Mouse (Mus musculus) left cerebral cortex, adult 18-20 months (tissue): ENCODE measurements around the gene Ifitm10. TPM values are rescaled to one million over a fixed set of nuclear protein-coding genes. Genes with fewer than 3 reads are reported as not detected.
"Not testable (repeated sequence)": the region's sequence is repeated elsewhere in the genome, so short reads cannot be mapped to it uniquely, and the experiment has no call there.

ENCODE experiments used
- DNase-seq, 2 experiments: peaks; one replicate each; pipeline ENCODE4 v3.0.0; 2021 to 2022; ENCODE audit warnings: low spot score in 2 of 2, mixed read lengths in 1 of 2
- total RNA-seq, 2 experiments: library from RNA; stranded (reverse); gene quantifications; 2 replicates each; pipeline ENCODE4 v1.2.3; 2021

Gene Ifitm10
- total RNA-seq, 2 experiments from 2014 or later, result 35.2 to 38.2 TPM

GRCm38 (mm10) chr7:142323396-142324117 is 50.0 kb downstream of the Ifitm10 start:
- no peak for DNase-seq

- DNase-seq, result no peak
Measured at GRCm38 (mm10) chr7:142322641-142323040, 50.9 kb downstream of the Ifitm10 start.

- DNase-seq, result not testable (repeated sequence)
Measured at GRCm38 (mm10) chr7:142321637-142322306, 51.8 kb downstream of the Ifitm10 start.

GRCm38 (mm10) chr7:142320906-142321305 is 52.6 kb downstream of the Ifitm10 start:
- DNase-seq, result no peak

DNA sequence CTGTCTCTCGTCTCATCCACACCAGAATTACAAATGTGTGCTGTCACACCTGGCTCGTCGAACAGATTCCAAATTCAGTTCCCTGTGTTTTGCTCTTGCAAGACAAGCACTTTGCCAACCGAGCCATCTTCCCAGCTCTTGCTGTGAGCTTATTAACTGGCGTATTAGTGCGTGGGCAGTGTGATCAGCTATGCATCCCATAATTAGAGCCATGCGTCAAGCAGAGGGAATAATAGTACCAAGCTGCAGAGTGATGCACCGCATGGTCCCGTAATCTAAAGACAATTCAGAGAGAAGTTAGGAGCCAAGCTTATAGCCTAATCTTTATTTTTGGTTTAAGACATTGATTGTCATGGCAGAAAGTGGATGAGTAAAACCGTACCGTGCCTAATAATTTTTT is 54.4 kb downstream of the Ifitm10 start:
- no peak for DNase-seq

GRCm38 (mm10) chr7:142317216-142317615 is 56.3 kb downstream of the Ifitm10 start:
- no peak for DNase-seq

- peak; percentile 20 to 21 for DNase-seq
Measured at GRCm38 (mm10) chr7:142316558-142316957, 57.0 kb downstream of the Ifitm10 start.

GRCm38 (mm10) chr7:142314600-142315285 is 58.8 kb downstream of the Ifitm10 start:
- no peak for DNase-seq

DNA sequence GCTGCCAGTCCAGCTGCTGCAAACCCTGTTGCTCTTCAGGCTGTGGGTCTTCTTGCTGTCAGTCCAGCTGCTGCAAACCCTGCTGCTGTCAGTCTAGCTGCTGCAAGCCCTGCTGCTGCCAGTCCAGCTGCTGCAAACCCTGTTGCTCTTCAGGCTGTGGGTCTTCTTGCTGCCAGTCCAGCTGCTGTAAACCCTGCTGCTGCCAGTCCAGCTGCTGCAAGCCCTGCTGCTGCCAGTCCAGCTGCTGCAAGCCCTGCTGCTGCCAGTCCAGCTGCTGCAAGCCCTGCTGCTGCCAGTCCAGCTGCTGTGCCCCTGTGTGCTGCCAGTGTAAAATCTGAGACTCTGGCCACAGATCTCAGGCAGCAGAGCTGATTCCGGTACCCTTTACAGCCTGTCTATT is 69.6 kb downstream of the Ifitm10 start:
- DNase-seq, result not testable (repeated sequence)

DNA sequence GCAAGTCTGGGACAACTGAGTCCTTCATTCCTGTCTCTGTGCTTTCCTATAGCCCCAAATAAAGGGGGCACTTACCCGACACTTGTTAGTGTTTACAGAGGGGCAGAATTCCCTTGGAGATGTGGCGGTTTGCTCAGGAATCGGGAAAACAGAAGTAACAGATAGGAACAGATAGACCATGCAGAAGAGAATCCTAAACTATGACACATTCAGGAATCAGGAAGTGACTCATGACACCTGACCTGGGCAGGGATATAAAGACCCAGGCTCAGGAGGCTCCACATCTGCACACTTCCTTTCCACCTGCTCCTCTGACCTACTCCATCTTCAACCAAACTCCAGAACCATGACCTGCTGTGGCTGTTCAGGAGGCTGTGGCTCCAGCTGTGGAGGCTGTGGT is 70.3 kb downstream of the Ifitm10 start, which contains the start of gene Krtap5-4:
TSS of gene Krtap5-4 (plus strand) at position 301 of the 400 bp plus-strand sequence.
- DNase-seq, result no peak

GRCm38 (mm10) chr7:142297018-142297417 is 76.5 kb downstream of the Ifitm10 start, which contains the start of gene Krtap5-1:
Krtap5-1 (minus strand) TSS chr7:142297118.
- not testable (repeated sequence) for DNase-seq

DNA sequence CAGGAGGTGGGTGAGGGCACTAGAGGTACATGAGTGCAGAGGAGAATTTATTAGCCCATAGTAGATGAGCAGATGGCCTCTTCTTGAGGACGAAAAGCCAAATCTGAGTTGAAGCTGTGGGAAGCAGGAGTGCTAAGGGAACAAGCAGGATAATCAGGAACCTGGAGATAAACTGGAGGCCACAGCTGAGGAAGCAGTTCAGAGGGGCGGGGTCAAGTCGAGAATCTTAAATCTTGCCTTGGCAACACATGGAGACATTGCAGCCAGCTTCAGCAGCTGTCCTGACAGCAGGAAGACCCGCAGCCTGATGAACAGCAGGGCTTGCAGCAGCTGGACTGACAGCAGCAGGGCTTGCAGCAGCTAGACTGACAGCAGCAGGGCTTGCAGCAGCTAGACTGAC is 77.4 kb downstream of the Ifitm10 start:
- not testable (repeated sequence) for DNase-seq

GRCm38 (mm10) chr7:142295418-142295817 is 78.1 kb downstream of the Ifitm10 start:
- no peak for DNase-seq

DNA sequence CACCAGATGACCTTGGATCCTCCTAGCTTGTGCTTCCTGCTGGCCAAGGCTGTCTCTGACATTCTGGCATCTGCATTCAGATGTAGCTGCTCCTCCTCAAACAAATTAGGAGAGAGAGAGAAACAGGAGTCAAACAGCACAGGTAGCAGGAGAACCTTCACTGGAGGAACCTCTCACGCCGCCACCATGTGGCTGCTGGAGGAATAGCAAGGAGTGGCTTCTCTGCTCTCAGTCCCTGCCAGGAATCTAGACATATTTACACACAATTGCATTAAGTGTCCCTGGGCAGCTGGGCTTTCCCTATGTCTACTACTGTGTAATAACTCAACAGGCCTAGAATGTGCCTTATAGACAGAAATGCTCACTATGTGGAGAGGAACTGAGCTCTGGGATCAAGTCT is 79.7 kb downstream of the Ifitm10 start:
- DNase-seq, result peak; percentile 23 to 27

DNA sequence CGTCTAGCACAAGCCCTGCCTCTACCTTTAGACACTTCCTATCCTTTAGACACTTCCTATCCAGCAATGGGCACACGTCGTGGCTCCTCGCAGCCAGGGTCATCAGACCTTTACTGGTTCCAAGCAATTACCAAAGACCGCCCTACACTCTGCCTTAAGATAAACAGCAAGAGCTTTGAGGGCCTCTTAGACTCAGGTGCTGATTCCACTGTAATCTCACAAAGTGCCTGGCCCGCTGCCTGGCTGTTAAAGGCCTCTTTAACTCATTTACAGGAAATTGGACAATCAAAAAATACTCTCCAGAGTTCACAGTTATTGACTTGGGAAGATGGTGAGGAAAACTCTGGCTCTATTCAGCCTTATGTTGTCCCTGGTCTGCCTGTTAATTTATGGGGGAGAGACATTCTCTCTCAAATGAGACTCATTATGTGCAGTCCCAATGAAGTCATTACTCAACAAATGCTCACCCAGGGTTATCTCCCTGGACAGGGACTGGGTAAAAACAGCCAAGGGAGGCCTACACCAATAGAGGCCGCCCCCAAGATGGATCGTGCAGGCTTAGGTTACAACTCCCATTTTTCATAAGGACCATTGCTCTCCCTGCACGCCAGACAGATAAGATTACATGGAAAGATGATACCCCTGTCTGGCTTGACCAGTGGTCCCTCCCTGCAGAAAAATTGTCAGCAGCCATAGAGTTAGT is 87.5 kb downstream of the Ifitm10 start:
- not testable (repeated sequence) for DNase-seq

- peak; percentile 3 to 5 for DNase-seq
Measured at GRCm38 (mm10) chr7:142285130-142285835, 88.3 kb downstream of the Ifitm10 start.

DNA sequence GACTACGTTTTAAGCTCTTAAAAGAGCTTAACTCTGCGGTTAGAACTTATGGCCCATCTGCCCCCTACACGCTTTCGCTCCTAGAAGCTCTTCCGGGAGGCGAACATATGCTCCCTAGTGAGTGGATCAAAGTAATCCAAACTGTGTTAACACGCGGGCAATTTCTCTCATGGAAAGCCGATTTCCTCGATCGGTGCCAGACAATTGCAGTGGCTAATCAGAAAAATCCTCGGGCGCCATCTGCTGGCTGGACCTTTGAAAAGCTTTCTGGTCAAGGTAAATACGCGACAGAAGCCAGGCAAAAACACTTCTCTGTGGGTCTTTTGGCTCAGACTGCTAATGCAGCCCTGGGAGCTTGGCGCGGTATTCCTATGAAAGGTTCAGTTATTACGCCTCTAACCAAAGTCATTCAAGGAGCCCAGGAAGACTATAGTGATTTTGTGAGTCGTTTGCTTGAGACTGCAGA is 88.9 kb downstream of the Ifitm10 start:
- peak; percentile 92 to 95 for DNase-seq

DNA sequence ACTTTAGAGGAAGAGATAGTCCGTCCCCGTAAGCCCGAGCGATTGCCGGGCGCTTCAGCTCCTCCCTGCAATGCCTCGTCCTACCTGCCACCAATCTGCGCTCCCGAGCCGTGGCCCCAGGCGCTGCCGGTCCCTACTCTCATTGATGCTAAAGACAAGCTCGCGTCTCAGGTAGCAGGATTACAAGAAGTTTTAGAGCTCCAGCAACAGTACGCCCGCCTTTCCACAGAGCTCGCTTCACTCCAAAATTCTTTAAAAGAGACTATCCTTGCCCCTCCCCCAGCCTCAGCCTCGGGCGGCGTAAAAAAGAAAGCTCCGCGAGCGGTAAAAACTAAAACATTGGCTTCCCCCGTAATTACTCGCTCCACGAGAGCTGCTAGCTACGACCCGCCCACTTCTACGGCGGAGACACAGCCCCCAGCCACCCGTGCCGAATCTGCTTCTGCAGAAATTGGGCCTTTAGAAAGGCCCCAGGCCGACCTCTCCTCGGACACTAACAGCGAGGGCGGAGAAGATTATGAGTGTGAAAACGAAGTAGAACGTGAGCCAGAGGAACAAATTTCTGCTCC is 89.4 kb downstream of the Ifitm10 start:
- DNase-seq, result peak; percentile 19 to 24

DNA sequence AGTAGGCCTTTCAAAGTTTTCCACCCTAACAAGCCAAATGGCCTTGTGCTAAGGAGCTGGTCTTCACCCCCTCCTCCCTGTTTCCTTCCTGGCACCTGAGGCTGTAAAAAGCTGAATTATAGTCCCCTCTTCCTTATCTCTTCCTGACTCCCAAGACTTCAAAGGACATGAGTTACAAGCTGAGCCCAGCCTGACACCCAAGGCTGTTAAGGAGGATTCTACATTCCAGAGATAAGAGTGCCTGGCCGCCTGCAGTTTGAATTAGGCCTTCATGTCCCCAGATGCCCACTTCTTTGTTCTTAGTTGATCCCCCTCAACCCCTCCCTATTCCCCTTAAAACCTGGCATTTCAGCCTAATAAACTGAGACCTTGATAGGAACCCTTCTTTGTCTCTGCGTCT is 90.7 kb downstream of the Ifitm10 start:
- not testable (repeated sequence) for DNase-seq

DNA sequence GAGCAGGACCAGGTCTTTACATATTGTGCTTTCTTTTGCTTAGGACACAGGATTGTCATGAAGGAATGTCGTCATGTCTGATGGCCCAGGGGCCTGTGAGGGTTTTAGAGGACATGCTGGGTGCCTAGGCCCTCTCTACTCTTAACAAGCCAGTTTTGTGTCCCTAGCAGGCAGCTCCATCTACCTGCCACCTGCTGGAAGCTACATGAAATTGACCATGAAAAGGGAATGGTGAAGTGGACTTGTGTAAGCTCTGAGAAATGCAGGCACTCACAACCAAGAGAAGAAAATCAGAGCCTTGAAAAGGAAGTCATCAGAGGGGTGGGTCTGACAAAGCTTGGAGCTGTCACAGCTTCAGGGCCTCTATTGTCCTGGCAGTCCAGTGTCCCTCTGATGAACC is 94.3 kb downstream of the Ifitm10 start:
- not testable (repeated sequence) for DNase-seq
